Mouse (Mus musculus) cerebellum, adult (tissue): ENCODE measurements around the gene Slc39a10.

Source experiments
- ATAC-seq: cut with Nextera tagmentation; 2 replicates; pipeline ENCODE4 v1.9.2; 2017; ENCODE audit warnings: mild to moderate bottlenecking, moderate library complexity, mixed read lengths; ENCODE audit not compliant: insufficient number of reproducible peaks, low FRiP score, low TSS enrichment

The Slc39a10 gene

GRCm38 (mm10) chr1:46892752-46893151 lies at the start of gene Slc39a10:
Gene Slc39a10, minus strand, starts transcription at chr1:46892852.
- no peak for ATAC-seq

- ATAC-seq, result no peak
Measured at GRCm38 (mm10) chr1:46939295-46939694, 46.6 kb upstream of the Slc39a10 start.

- ATAC-seq, result no peak
Measured at GRCm38 (mm10) chr1:46937641-46938040, 45.0 kb upstream of the Slc39a10 start.

- ATAC-seq, result no peak
Measured at GRCm38 (mm10) chr1:46927104-46927503, 34.5 kb upstream of the Slc39a10 start.

- ATAC-seq, result no peak
Measured at GRCm38 (mm10) chr1:46926239-46926638, 33.6 kb upstream of the Slc39a10 start.

- no peak for ATAC-seq
Measured at GRCm38 (mm10) chr1:46924992-46925391, 32.3 kb upstream of the Slc39a10 start.

- ATAC-seq, result no peak
Measured at GRCm38 (mm10) chr1:46922904-46923303, 30.3 kb upstream of the Slc39a10 start.

GRCm38 (mm10) chr1:46921630-46922029 lies 29.0 kb upstream of the Slc39a10 start:
- ATAC-seq, result no peak

GRCm38 (mm10) chr1:46916237-46916636 lies 23.6 kb upstream of the Slc39a10 start:
- ATAC-seq, result no peak

- ATAC-seq, result no peak
Measured at GRCm38 (mm10) chr1:46914349-46914748, 21.7 kb upstream of the Slc39a10 start.

- no peak for ATAC-seq
Measured at GRCm38 (mm10) chr1:46912506-46913156, 20.0 kb upstream of the Slc39a10 start.

GRCm38 (mm10) chr1:46910154-46910553 lies 17.5 kb upstream of the Slc39a10 start:
- ATAC-seq, result no peak

- no peak for ATAC-seq
Measured at GRCm38 (mm10) chr1:46905706-46906105, 13.1 kb upstream of the Slc39a10 start.

- ATAC-seq, result no peak
Measured at GRCm38 (mm10) chr1:46902102-46902683, 9.5 kb upstream of the Slc39a10 start.

GRCm38 (mm10) chr1:46894281-46894842 lies 1.7 kb upstream of the Slc39a10 start:
- ATAC-seq, result no peak

GRCm38 (mm10) chr1:46888726-46889125 lies 3.9 kb downstream of the Slc39a10 start:
- no peak for ATAC-seq

- ATAC-seq, result no peak
Measured at GRCm38 (mm10) chr1:46888324-46888723, 4.3 kb downstream of the Slc39a10 start.

- no peak for ATAC-seq
Measured at GRCm38 (mm10) chr1:46887908-46888307, 4.7 kb downstream of the Slc39a10 start.

- no peak for ATAC-seq
Measured at GRCm38 (mm10) chr1:46886091-46886490, 6.6 kb downstream of the Slc39a10 start.

- ATAC-seq, result no peak
Measured at GRCm38 (mm10) chr1:46885231-46885630, 7.4 kb downstream of the Slc39a10 start.

GRCm38 (mm10) chr1:46879951-46880350 lies 12.7 kb downstream of the Slc39a10 start:
- no peak for ATAC-seq

GRCm38 (mm10) chr1:46873770-46874169 lies 18.9 kb downstream of the Slc39a10 start:
- no peak for ATAC-seq
